Mouse (Mus musculus): ENCODE results near the gene Mrgprd. TPM values are rescaled to one million over a fixed set of nuclear protein-coding genes. Genes with fewer than 3 reads are reported as not detected.

The Mrgprd gene
- polyA plus RNA-seq, 1 experiment from 2014 or later: not detected

DNA sequence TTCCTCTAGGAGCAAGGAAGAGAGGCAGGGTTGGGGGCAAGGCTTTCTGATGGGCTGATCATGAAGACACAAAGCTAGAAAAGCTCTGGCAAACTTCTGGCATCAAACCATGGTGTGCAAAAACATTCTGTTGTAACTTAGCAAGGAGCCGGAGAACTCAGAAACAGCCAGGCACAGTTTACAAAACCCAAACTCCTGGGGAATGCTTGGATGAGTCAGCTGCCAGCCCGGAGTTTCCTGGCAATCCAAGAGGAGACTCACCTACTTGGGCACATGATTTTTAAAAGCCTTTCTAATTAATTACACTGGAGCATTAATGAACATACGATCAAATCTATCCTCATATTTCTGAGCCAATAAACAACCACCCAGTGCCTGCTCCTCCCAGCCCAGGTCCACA lies 2.5 kb upstream of the Mrgprd start:
- no peak for DNase-seq (ENCODE audit: low spot score, missing footprints)
- no peak for ATAC-seq (ENCODE audit: low FRiP score)
- Histone ChIP-seq H3K36me3 (ENCODE audit: control insufficient read depth, insufficient read depth, low read length) (no peaks in the 10 kb centered on the region), H3K4me1 (ENCODE audit: control insufficient read depth, insufficient read depth, low read length) (no peaks in the 10 kb centered on the region), H3K4me2 (no peak overlapping the region), H3K27me3 (ENCODE audit: control insufficient read depth, insufficient read depth, low read length) (no peaks in the 10 kb centered on the region), H3K4me3 (ENCODE audit: low read depth, low read length) (no peak overlapping the region), H3K9me3 (ENCODE audit: control insufficient read depth, low read length) (no peaks in the 10 kb centered on the region), H3K9ac (ENCODE audit: low read length) (no peak overlapping the region), H3K27ac (ENCODE audit: low read depth, low read length) (no peak overlapping the region)
- 82% methylated on average over 3 of the region's 3 CpGs for WGBS

DNA sequence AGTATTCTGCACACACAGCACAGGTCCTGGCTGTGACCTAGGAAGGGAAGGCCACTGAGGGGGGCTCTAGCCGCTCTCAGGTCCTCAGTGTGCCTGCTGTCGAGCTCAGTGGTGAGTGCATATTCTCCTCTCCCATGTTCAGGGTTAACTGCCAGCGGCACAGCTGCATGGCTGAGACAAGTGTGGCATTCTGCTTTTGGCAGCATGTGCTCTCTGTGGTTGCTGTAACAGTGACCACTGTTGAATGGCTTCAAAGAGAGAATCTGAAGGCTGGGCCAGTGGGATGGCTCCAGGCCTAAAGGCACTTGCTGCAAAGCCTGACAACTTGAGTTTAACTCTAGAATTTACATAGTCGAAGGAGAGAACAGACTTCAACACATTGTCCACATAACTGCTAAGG lies 2.9 kb downstream of the Mrgprd start:
- WGBS: 68% methylated on average over 4 of the region's 4 CpGs
- Histone ChIP-seq H3K9me3 (ENCODE audit: control insufficient read depth, low read length) (no peaks in the 10 kb centered on the region), H3K27me3 (ENCODE audit: control insufficient read depth, insufficient read depth, low read length) (no peaks in the 10 kb centered on the region)

GRCm38 (mm10) chr7:145319481-145319880 lies 4.8 kb downstream of the Mrgprd start:
- H3K27ac ChIP-seq (ENCODE audit: low read depth, low read length): no peak overlapping the region
- H3K4me2 ChIP-seq: no peak overlapping the region
- 88% methylated on average over 3 of the region's 3 CpGs for WGBS
- ATAC-seq (ENCODE audit: low FRiP score) (no peak), DNase-seq (ENCODE audit: low spot score, missing footprints) (no peak)
- no peaks in the 10 kb centered on the region for H3K27me3 ChIP-seq (ENCODE audit: control insufficient read depth, insufficient read depth, low read length)
- no peak overlapping the region for H3K4me3 ChIP-seq (ENCODE audit: low read depth, low read length)
- no peaks in the 10 kb centered on the region for H3K9me3 ChIP-seq (ENCODE audit: control insufficient read depth, low read length)
- no peak overlapping the region for H3K9ac ChIP-seq (ENCODE audit: low read length)
- H3K4me1 ChIP-seq (ENCODE audit: control insufficient read depth, insufficient read depth, low read length): no peaks in the 10 kb centered on the region
- H3K36me3 ChIP-seq (ENCODE audit: control insufficient read depth, insufficient read depth, low read length): no peaks in the 10 kb centered on the region

More for the DNA sequence above, 2.9 kb downstream of the Mrgprd start:
- Histone ChIP-seq H3K27ac (ENCODE audit: low read depth, low read length) (no peak overlapping the region), H3K9ac (ENCODE audit: low read length) (no peak overlapping the region), H3K4me2 (no peak overlapping the region), H3K4me1 (ENCODE audit: control insufficient read depth, insufficient read depth, low read length) (no peaks in the 10 kb centered on the region), H3K4me3 (ENCODE audit: low read depth, low read length) (no peak overlapping the region), H3K36me3 (ENCODE audit: control insufficient read depth, insufficient read depth, low read length) (no peaks in the 10 kb centered on the region)
- DNase-seq (ENCODE audit: low spot score, missing footprints) (no peak), ATAC-seq (ENCODE audit: low FRiP score) (no peak)

- no peak for DNase-seq (ENCODE audit: low spot score, missing footprints)
Measured at GRCm38 (mm10) chr7:145323607-145324006, 9.0 kb downstream of the Mrgprd start.

DNA sequence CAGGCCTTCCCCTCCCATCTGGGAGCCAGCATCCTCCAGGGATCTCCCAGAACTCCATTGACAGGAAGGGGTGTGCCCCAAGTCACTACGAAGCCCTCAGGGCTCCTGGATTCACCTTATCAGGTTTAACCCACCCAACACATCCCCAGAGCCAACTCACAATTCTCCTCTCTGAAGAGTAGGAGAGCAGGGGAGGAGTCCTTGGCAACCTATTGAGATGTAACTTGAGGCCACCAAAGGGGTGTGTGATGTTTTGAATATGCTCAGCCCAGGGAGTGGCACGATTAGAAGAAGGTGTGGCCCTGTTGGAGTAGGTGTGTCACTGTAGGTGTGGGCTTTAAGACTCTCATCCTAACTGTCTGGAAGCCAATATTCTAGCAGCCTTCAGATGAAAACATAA lies 11.1 kb downstream of the Mrgprd start:
- ATAC-seq (ENCODE audit: low FRiP score) (no peak), DNase-seq (ENCODE audit: low spot score, missing footprints) (no peak)
- Histone ChIP-seq H3K4me3 (ENCODE audit: low read depth, low read length) (no peak overlapping the region), H3K36me3 (ENCODE audit: control insufficient read depth, insufficient read depth, low read length) (no peaks in the 10 kb centered on the region), H3K27ac (ENCODE audit: low read depth, low read length) (no peak overlapping the region), H3K9ac (ENCODE audit: low read length) (no peak overlapping the region), H3K9me3 (ENCODE audit: control insufficient read depth, low read length) (no peaks in the 10 kb centered on the region), H3K4me2 (no peak overlapping the region), H3K27me3 (ENCODE audit: control insufficient read depth, insufficient read depth, low read length) (no peaks in the 10 kb centered on the region), H3K4me1 (ENCODE audit: control insufficient read depth, insufficient read depth, low read length) (peaks cover 2% of the 10 kb centered on the region; the same call in 1 of the 2 replicates)
- 69% methylated on average over 2 of the region's 2 CpGs for WGBS

More at GRCm38 (mm10) chr7:145323607-145324006, 9.0 kb downstream of the Mrgprd start:
- ATAC-seq (ENCODE audit: low FRiP score): no peak
- Histone ChIP-seq H3K4me2 (no peak overlapping the region), H3K36me3 (ENCODE audit: control insufficient read depth, insufficient read depth, low read length) (no peaks in the 10 kb centered on the region), H3K9me3 (ENCODE audit: control insufficient read depth, low read length) (no peaks in the 10 kb centered on the region), H3K4me1 (ENCODE audit: control insufficient read depth, insufficient read depth, low read length) (no peaks in the 10 kb centered on the region; the same call in 1 of the 2 replicates), H3K27me3 (ENCODE audit: control insufficient read depth, insufficient read depth, low read length) (no peaks in the 10 kb centered on the region), H3K9ac (ENCODE audit: low read length) (no peak overlapping the region), H3K4me3 (ENCODE audit: low read depth, low read length) (no peak overlapping the region), H3K27ac (ENCODE audit: low read depth, low read length) (no peak overlapping the region)
- WGBS: 30% methylated on average over 4 of the region's 4 CpGs

DNA sequence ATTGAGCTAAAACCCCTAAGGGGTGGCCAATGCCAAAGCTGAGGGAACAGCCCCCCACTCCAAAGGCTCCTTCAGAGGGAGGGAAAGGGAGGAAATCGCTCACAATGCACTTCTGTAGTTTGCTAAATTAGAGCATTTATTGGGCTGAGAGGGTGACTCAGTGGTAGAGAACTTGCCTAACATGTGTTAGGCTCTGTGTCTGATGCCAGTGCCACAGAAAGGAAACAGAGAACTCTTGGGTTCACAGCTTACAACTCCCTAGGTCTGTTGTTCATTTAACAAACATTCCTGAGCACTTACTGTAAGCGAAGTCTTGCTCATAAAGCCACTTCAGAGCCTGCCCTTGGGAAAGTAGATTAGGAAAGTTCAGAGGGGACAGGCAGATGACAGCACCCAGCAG lies 15.3 kb downstream of the Mrgprd start:
- Histone ChIP-seq H3K4me2 (no peak overlapping the region), H3K27ac (ENCODE audit: low read depth, low read length) (no peak overlapping the region), H3K36me3 (ENCODE audit: control insufficient read depth, insufficient read depth, low read length) (no peaks in the 10 kb centered on the region), H3K4me3 (ENCODE audit: low read depth, low read length) (no peak overlapping the region), H3K27me3 (ENCODE audit: control insufficient read depth, insufficient read depth, low read length) (no peaks in the 10 kb centered on the region), H3K9me3 (ENCODE audit: control insufficient read depth, low read length) (no peaks in the 10 kb centered on the region), H3K4me1 (ENCODE audit: control insufficient read depth, insufficient read depth, low read length) (peaks cover 2% of the 10 kb centered on the region; the same call in 1 of the 2 replicates), H3K9ac (ENCODE audit: low read length) (no peak overlapping the region)
- 95% methylated on average over 2 of the region's 2 CpGs for WGBS
- ATAC-seq (ENCODE audit: low FRiP score) (no peak), DNase-seq (ENCODE audit: low spot score, missing footprints) (no peak)

DNA sequence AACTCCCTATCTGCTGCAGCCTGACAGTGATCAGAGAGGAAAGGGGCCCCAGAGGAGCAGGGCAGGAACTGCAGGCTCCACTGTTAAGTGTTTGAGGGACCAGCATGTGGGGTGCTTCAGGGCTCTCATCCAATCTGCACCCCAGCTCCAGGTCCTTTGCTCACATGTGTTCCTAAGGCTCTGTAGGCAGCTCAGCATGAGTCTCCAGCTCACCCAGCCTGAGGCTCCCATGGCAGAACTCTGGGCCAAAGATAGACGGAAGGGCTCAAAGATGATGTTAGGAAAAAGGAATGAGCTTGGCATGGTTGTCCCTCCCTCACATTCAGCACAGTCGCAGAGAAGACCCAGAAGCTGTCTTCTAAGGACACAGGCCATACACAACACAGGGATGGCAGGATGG lies 16.0 kb downstream of the Mrgprd start:
- ATAC-seq (ENCODE audit: low FRiP score): no peak
- Histone ChIP-seq H3K9ac (ENCODE audit: low read length) (no peak overlapping the region), H3K27me3 (ENCODE audit: control insufficient read depth, insufficient read depth, low read length) (no peaks in the 10 kb centered on the region), H3K4me2 (no peak overlapping the region), H3K4me1 (ENCODE audit: control insufficient read depth, insufficient read depth, low read length) (peaks cover 2% of the 10 kb centered on the region; the same call in 1 of the 2 replicates), H3K4me3 (ENCODE audit: low read depth, low read length) (no peak overlapping the region), H3K9me3 (ENCODE audit: control insufficient read depth, low read length) (no peaks in the 10 kb centered on the region), H3K27ac (ENCODE audit: low read depth, low read length) (no peak overlapping the region), H3K36me3 (ENCODE audit: control insufficient read depth, insufficient read depth, low read length) (no peaks in the 10 kb centered on the region)
- no peak for DNase-seq (ENCODE audit: low spot score, missing footprints)
- 78% methylated on average over 2 of the region's 2 CpGs for WGBS

- no peak overlapping the region for H3K4me2 ChIP-seq
- H3K27me3 ChIP-seq (ENCODE audit: control insufficient read depth, insufficient read depth, low read length): no peaks in the 10 kb centered on the region
- no peak overlapping the region for H3K27ac ChIP-seq (ENCODE audit: low read depth, low read length)
- WGBS: 55% methylated on average over 1 of the region's 1 CpGs
- H3K36me3 ChIP-seq (ENCODE audit: control insufficient read depth, insufficient read depth, low read length): no peaks in the 10 kb centered on the region
- DNase-seq (ENCODE audit: low spot score, missing footprints) (no peak), ATAC-seq (ENCODE audit: low FRiP score) (no peak)
- no peaks in the 10 kb centered on the region for H3K9me3 ChIP-seq (ENCODE audit: control insufficient read depth, low read length)
- no peak overlapping the region for H3K9ac ChIP-seq (ENCODE audit: low read length)
- peaks cover 2% of the 10 kb centered on the region; the same call in 1 of the 2 replicates for H3K4me1 ChIP-seq (ENCODE audit: control insufficient read depth, insufficient read depth, low read length)
- no peak overlapping the region for H3K4me3 ChIP-seq (ENCODE audit: low read depth, low read length)
Measured at GRCm38 (mm10) chr7:145332376-145333041, 17.9 kb downstream of the Mrgprd start.

DNA sequence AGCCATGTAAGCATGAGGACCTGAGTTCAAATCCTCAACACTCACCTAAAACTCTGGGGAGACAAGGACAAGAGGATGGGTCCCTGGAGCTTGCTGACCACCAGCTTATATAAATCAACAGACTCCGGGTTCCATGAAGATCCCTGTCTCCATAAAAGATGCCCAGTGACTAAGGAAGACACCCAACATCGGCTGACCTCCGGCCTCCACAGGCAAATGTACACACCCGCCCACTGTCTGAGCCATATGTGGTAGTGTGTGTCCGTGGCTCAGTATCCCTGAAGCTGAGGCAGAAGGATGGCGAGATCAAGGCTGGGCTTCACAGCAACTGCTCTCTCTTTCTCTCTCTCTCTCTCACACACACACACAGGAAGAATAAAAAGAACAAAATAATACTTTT lies 19.3 kb downstream of the Mrgprd start:
- Histone ChIP-seq H3K9ac (ENCODE audit: low read length) (no peak overlapping the region), H3K36me3 (ENCODE audit: control insufficient read depth, insufficient read depth, low read length) (no peaks in the 10 kb centered on the region), H3K27ac (ENCODE audit: low read depth, low read length) (no peak overlapping the region), H3K27me3 (ENCODE audit: control insufficient read depth, insufficient read depth, low read length) (no peaks in the 10 kb centered on the region), H3K9me3 (ENCODE audit: control insufficient read depth, low read length) (no peaks in the 10 kb centered on the region), H3K4me1 (ENCODE audit: control insufficient read depth, insufficient read depth, low read length) (0 out of 2 replicates have a peak, but pooled peaks cover 2% of the 10 kb centered on the region), H3K4me3 (ENCODE audit: low read depth, low read length) (no peak overlapping the region), H3K4me2 (no peak overlapping the region)
- 89% methylated on average over 6 of the region's 6 CpGs for WGBS
- no peak for ATAC-seq (ENCODE audit: low FRiP score)
- DNase-seq (ENCODE audit: low spot score, missing footprints): no peak

Measured in midbrain, embryonic 11.5 days (tissue).